Mouse (Mus musculus) hindbrain, embryonic 13.5 days (tissue): ENCODE results near the gene Chdh. TPM values are rescaled to one million over a fixed set of nuclear protein-coding genes. Genes with fewer than 3 reads are reported as not detected.

Experiments used
- ATAC-seq: fragments of 200-750 bp; cut with Nextera tagmentation; 2 replicates; pipeline ENCODE4 v1.8.0; 2017; ENCODE audit warnings: moderate TSS enrichment; ENCODE audit not compliant: low FRiP score
- H3K27ac ChIP-seq: fragments of 300-500 bp; sonication (generic); 2 replicates; pipeline ENCODE4 v1.5.1; 2015; ENCODE audit warnings: inconsistent platforms, mild to moderate bottlenecking, moderate library complexity
- H3K27me3 ChIP-seq: fragments of 300-500 bp; sonication (generic); 2 replicates; pipeline ENCODE4 v1.6.1; 2015; ENCODE audit warnings: mild to moderate bottlenecking, inconsistent platforms
- H3K36me3 ChIP-seq: fragments of 300-500 bp; sonication (generic); 2 replicates; pipeline ENCODE4 v1.6.1; 2015; ENCODE audit warnings: mild to moderate bottlenecking, inconsistent platforms
- H3K4me1 ChIP-seq: fragments of 300-500 bp; sonication (generic); replicated peaks from 2 replicates; pipeline ENCODE4 v1.6.1; 2015; ENCODE audit warnings: inconsistent platforms
- H3K4me2 ChIP-seq: fragments of 300-500 bp; sonication (generic); 2 replicates; pipeline ENCODE4 v1.6.1; 2015; ENCODE audit warnings: inconsistent platforms, mild to moderate bottlenecking, moderate library complexity
- H3K4me3 ChIP-seq: fragments of 300-500 bp; sonication (generic); 2 replicates; pipeline ENCODE4 v1.5.1; 2015; ENCODE audit warnings: mild to moderate bottlenecking, inconsistent platforms
- H3K9ac ChIP-seq: fragments of 300-500 bp; sonication (generic); 2 replicates; pipeline ENCODE4 v1.6.1; 2015; ENCODE audit warnings: mild to moderate bottlenecking, inconsistent platforms
- H3K9me3 ChIP-seq: fragments of 300-500 bp; sonication (generic); 2 replicates; pipeline ENCODE4 v1.6.1; 2016; ENCODE audit warnings: inconsistent platforms
- WGBS: fragments of 180-500 bp; shearing (Covaris S2); methylation state at CpG from one replicate; pipeline ENCODE4 v1.1.7; 2015; 5-methylcytosine and 5-hydroxymethylcytosine counted together
- polyA plus RNA-seq: library from polyadenylated mRNA; unstranded; fragments of >200 nt; fragmentation: Nextera tagmentation; extraction: Ambion mirVana; gene quantifications from 2 replicates; pipeline ENCODE4 v1.2.1, GENCODE M21; 2015

The Chdh gene
- polyA plus RNA-seq, 1 experiment from 2014 or later, result 0.48 TPM

DNA sequence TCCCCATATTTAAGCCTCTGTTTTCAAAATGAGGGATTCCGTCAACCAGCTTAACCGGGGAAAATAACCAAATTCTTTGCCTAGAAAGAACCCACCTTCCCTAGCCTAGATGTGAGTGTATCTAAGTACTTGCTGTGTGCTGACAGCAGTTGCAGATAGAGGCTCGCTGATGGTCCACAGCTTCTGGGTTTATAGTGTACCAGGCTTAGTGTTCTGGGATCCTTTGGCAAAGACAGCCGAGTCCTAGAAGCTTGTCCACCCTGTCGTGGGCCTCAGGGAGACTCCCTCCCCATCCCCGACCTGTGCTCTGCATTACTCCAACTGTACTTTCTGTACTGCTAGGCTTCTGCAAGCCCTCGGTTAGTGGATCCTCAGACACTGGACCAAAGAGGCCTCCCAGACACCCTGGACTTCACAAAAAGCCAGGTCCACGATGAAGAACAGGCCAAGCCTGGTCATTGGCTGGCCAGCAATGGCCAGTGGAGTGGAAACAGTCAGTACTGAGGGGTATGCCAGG, 36.9 kb downstream of the Chdh start:
- Histone ChIP-seq H3K9me3 (no peaks in the 10 kb centered on the region), H3K4me2 (no peak overlapping the region), H3K36me3 (peaks cover 24% of the 10 kb centered on the region), H3K4me1 (no peaks in the 10 kb centered on the region), H3K4me3 (no peak overlapping the region), H3K9ac (no peak overlapping the region), H3K27me3 (no peaks in the 10 kb centered on the region), H3K27ac (no peak overlapping the region)
- ATAC-seq, result no peak
- WGBS, result 86% methylated on average over 8 of the region's 8 CpGs

DNA sequence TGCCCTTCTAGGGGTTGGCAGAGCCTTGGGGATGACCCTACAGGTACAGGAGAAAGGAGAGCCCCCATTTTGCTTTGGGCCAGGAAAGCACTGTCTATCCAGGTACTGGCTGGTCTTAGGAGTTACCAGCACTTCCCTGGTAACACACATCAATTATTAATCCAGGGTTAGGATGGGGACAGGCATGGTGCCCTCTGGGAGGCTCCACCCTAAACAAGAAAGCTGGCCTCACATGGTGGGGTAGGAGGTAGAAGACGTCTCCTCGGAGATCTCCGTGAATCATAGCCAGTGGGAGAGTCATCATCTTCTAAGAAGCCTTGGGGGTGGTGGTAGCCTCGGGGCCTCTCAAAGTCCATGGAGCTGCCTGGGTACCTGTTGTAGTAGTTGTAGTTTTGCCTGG, 38.2 kb downstream of the Chdh start:
- H3K4me1 ChIP-seq, result no peaks in the 10 kb centered on the region
- H3K9ac ChIP-seq, result no peak overlapping the region
- H3K27ac ChIP-seq, result no peak overlapping the region
- ATAC-seq, result no peak
- H3K36me3 ChIP-seq, result peaks cover 25% of the 10 kb centered on the region
- 90% methylated on average over 4 of the region's 4 CpGs for WGBS
- H3K27me3 ChIP-seq, result no peaks in the 10 kb centered on the region
- no peak overlapping the region for H3K4me3 ChIP-seq
- H3K9me3 ChIP-seq, result no peaks in the 10 kb centered on the region
- H3K4me2 ChIP-seq, result no peak overlapping the region

DNA sequence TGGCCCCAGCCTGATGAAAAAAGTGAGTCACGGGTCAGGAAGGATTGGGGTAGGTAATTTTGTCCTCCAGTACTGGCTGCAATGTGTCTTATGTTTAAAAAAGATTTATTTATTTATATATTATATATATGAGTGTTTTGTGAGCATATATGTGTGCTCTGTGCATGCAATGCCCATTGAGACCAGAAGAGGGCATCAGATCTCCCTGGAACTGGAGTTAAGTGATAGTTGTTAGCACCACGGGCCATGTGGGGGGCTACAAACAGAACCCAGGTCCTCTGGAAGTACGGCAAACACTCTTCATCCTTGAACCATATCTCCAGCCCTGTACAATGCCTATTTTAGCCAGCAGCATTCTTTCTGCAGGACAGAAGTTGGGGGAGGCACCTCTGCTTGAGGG, 39.2 kb downstream of the Chdh start:
- Histone ChIP-seq H3K36me3 (peaks cover 21% of the 10 kb centered on the region), H3K9me3 (no peaks in the 10 kb centered on the region), H3K27me3 (no peaks in the 10 kb centered on the region), H3K27ac (no peak overlapping the region), H3K4me1 (no peaks in the 10 kb centered on the region), H3K9ac (no peak overlapping the region), H3K4me3 (no peak overlapping the region), H3K4me2 (no peak overlapping the region)
- WGBS, result 93% methylated on average over 3 of the region's 3 CpGs
- ATAC-seq, result no peak

DNA sequence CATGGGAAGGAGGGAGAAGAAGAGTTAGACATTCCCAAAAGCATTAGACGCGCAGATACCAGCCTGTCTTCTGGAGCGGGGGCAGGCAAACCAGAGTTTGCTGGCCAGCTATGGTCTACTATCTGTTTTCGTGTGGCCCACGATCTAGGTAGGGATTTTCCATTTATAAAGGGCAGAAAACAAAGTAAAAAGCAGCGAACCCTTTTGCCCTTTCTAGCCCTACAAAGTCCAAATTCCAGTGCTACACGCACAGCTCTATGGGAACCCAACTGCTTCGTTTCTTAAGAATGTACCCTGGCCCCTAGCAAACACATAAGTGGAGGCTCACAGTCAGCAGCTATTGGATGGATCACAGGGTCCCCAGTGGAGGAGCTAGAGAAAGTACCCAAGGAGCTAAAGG, 41.5 kb downstream of the Chdh start:
- 88% methylated on average over 8 of the region's 8 CpGs for WGBS
- H3K9ac ChIP-seq, result no peak overlapping the region
- no peaks in the 10 kb centered on the region for H3K4me1 ChIP-seq
- ATAC-seq, result no peak
- H3K9me3 ChIP-seq, result no peaks in the 10 kb centered on the region
- no peaks in the 10 kb centered on the region for H3K27me3 ChIP-seq
- H3K36me3 ChIP-seq, result peaks cover 14% of the 10 kb centered on the region; the same call in 1 of the 2 replicates
- H3K4me3 ChIP-seq, result no peak overlapping the region
- no peak overlapping the region for H3K4me2 ChIP-seq
- no peak overlapping the region for H3K27ac ChIP-seq

DNA sequence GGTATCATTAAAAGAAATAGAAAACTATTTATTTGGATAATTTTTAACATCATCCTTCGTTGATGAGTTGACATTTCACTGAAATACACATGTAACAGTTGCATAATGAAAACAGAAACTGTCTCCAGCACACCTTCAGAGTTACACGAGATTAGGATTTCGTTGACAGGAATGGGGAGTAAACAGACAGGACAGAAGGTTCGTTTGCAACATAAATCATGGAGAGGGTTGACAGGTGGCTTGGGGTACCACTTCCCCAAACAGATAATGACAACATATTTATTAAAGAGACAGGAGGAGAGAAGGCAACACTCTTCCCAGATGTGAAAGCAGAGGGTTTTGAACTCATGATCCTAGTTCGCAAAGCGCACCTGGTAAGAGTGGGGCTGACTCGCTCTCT, 46.1 kb downstream of the Chdh start:
- Histone ChIP-seq H3K27ac (no peak overlapping the region), H3K4me2 (no peak overlapping the region), H3K9ac (no peak overlapping the region), H3K4me3 (no peak overlapping the region), H3K9me3 (no peaks in the 10 kb centered on the region), H3K27me3 (no peaks in the 10 kb centered on the region), H3K4me1 (peaks cover 11% of the 10 kb centered on the region), H3K36me3 (0 out of 2 replicates have a peak, but pooled peaks cover 6% of the 10 kb centered on the region)
- WGBS, result 81% methylated on average over 7 of the region's 7 CpGs
- ATAC-seq, result no peak

DNA sequence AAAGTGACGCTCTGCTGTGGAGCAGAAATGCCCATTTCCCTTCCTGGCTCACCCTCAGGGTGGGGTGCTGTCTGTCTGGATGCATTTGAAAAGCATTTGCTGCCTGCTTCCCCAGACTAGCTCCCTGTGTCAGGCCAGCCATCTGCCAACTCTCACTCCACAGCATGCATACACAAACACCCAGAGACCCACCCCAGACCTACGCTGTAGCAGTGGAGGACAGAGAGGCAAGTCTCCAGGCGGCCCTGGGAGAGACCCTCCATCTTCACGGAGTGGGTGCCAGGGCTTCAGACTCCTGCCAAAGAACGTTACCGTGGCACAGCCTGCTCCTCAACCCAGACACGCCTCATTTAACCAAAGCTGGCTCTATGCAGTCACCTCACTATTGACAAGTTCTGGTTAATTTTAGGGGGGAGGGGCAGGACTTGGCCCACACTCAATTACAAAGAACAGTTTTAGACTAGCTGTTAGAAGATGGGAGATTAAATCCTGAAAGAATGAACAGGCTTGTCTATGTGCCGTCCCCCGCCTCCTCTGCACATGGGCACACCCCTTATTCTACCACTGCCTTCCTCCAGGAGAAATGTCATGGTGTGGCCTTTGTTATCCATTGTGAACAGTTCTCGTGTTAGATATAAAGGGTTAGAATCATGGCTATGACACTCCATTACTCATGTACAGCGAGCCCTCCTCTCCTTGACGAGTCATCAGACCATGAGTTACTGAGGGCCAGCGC, 47.4 kb downstream of the Chdh start:
- Histone ChIP-seq H3K36me3 (peaks cover 6% of the 10 kb centered on the region; the same call in 1 of the 2 replicates), H3K27ac (peak overlapping the region; percentile 64; the same call in 1 of the 2 replicates), H3K27me3 (no peaks in the 10 kb centered on the region), H3K4me2 (peak overlapping the region; percentile 8; the same call in 1 of the 2 replicates), H3K9me3 (no peaks in the 10 kb centered on the region), H3K4me1 (peaks cover 11% of the 10 kb centered on the region), H3K4me3 (no peak overlapping the region), H3K9ac (no peak overlapping the region)
- peak; percentile 95 for ATAC-seq
- WGBS, result 40% methylated on average over 13 of the region's 13 CpGs

DNA sequence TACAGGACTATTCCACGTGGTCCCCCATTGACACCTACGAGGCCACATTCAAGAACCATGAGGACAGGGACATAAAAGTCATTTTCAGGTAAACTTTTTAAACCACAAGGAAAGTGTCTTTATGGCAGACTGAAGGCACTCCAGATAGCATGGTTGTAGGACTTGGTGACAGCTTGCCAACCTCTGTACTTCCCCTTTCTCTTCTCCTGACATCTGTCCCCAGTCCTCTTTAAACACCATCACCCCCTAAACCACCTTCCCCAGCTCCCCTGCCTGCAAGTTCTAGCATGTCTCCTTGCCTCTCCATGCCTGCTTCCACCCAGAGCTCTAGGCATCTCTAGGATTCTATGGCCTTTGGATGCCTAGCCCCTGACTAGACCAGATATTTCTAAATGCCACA, 56.0 kb downstream of the Chdh start:
- H3K9ac ChIP-seq, result no peak overlapping the region
- H3K4me1 ChIP-seq, result no peaks in the 10 kb centered on the region
- H3K36me3 ChIP-seq, result peaks cover 3% of the 10 kb centered on the region; the same call in 1 of the 2 replicates
- no peak overlapping the region for H3K4me2 ChIP-seq
- no peak overlapping the region for H3K27ac ChIP-seq
- no peaks in the 10 kb centered on the region for H3K9me3 ChIP-seq
- no peak overlapping the region for H3K4me3 ChIP-seq
- 92% methylated on average over 2 of the region's 2 CpGs for WGBS
- no peaks in the 10 kb centered on the region for H3K27me3 ChIP-seq
- ATAC-seq, result no peak

DNA sequence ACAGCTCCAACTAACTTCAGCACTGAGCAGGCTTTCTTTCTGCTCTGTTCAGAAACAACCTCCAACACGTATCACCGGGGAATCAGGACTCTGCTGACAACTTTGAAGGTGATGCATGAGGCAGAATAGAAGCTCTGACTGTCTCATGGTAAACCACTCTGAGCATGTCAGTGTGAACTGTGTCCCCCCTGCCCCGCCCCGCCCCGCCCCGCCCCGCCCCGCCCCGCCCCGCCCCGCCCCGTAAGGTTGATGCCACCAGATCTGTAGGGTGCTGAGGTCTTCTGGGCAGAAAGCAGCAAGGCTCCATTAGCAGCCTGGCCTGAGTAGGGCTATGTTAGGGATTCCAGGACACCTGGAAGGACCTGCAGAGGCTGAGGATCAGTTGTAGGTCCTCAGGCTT, 57.9 kb downstream of the Chdh start:
- Histone ChIP-seq H3K27ac (no peak overlapping the region), H3K27me3 (no peaks in the 10 kb centered on the region), H3K9me3 (no peaks in the 10 kb centered on the region), H3K4me2 (no peak overlapping the region), H3K4me1 (no peaks in the 10 kb centered on the region), H3K36me3 (peaks cover 16% of the 10 kb centered on the region), H3K9ac (no peak overlapping the region), H3K4me3 (no peak overlapping the region)
- no peak for ATAC-seq
- 89% methylated on average over 12 of the region's 12 CpGs for WGBS

DNA sequence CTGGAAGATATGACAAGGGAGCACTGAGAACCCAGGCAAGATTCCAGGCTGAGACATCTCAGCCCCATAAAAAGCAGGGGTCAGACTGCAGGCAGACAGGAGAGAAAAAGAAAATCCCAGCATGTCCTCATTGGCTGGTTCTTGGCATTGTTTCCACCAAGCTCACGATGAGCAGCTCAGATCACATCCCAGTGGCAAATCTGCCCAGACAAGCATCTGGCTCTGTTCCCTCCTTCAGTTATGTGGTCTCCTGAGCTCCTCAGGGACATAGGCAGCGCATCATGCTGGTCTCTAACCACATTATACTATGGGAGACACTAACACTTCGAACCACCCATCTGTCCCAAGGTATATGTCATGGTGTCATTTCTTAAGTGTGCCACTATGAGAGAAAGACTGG, 59.7 kb downstream of the Chdh start:
- Histone ChIP-seq H3K4me1 (no peaks in the 10 kb centered on the region), H3K27ac (no peak overlapping the region), H3K9ac (no peak overlapping the region), H3K27me3 (no peaks in the 10 kb centered on the region), H3K9me3 (no peaks in the 10 kb centered on the region), H3K4me2 (no peak overlapping the region), H3K4me3 (no peak overlapping the region), H3K36me3 (peaks cover 22% of the 10 kb centered on the region)
- ATAC-seq, result no peak
- WGBS, result 85% methylated on average over 3 of the region's 3 CpGs

DNA sequence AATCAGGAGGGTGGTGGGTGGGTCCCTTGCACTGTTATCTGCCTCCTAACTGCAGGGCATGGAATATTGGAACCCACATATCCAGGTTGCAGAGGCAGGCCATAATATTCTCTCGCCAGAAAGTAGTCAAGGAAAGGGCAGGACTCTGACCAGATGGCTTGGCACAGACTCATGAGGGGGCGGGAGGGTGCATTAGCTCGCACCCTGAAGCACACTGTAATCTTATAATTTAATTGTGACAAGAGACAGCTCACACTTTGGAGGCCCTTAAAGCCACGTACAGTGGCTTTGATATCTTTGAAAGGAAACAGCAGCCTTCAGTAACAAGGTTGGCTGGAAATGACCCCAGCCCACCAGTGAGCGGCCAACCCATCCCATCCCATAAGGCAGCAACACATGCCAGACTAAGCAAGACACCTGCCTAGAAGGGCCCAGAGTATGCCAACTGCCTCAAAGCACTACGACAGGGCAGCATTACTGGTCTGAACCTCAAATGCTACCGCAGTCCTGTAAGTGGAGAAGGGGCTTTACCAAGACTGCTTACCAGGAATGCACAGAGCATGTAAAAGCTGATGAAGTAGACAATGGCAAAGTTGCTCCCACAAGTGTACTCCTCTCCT, 66.6 kb downstream of the Chdh start:
- peaks cover 46% of the 10 kb centered on the region for H3K36me3 ChIP-seq
- ATAC-seq, result no peak
- H3K4me3 ChIP-seq, result no peak overlapping the region
- H3K9ac ChIP-seq, result no peak overlapping the region
- no peaks in the 10 kb centered on the region for H3K27me3 ChIP-seq
- no peak overlapping the region for H3K27ac ChIP-seq
- WGBS, result 87% methylated on average over 7 of the region's 7 CpGs
- H3K9me3 ChIP-seq, result no peaks in the 10 kb centered on the region
- 0 out of 2 replicates have a peak, but pooled peaks cover 4% of the 10 kb centered on the region for H3K4me1 ChIP-seq
- no peak overlapping the region for H3K4me2 ChIP-seq

DNA sequence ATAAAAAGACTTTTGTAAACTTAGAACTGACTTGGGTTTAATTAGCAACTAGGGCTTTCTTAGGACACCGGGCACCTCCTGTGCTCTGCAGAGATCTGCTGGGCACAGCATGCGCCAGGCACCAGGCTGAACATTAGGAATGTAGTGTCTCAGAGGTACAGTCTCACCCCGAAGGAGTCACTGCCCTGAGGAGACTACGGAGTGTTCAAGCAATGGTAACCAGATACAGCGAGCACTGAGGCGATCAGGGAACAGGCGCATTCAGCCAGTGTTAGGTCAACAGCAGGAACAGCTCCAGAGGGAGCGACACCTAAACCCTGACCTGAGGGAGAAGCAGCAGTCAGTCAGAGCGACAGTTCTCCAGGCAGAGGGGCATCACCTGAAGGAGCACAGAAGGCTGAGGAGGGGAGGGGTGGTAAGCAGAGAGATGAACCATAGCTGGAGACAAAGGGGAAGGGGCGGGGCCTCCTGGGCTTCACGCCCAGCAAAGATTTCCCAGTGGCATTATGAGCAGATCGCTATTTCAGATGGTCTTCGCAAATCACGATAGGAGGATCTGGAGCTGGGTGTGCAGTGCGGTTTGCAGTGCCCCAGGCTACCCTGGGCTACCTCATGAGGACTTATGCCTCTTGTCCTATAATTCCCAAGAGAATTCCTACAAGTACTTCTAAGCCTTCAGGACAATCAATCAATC, 69.4 kb downstream of the Chdh start:
- Histone ChIP-seq H3K4me1 (0 out of 2 replicates have a peak, but pooled peaks cover 4% of the 10 kb centered on the region), H3K4me3 (no peak overlapping the region), H3K36me3 (peaks cover 43% of the 10 kb centered on the region), H3K9ac (no peak overlapping the region), H3K9me3 (peaks cover 5% of the 10 kb centered on the region; the same call in 1 of the 2 replicates), H3K4me2 (no peak overlapping the region), H3K27ac (no peak overlapping the region), H3K27me3 (no peaks in the 10 kb centered on the region)
- 78% methylated on average over 15 of the region's 15 CpGs for WGBS
- no peak for ATAC-seq

DNA sequence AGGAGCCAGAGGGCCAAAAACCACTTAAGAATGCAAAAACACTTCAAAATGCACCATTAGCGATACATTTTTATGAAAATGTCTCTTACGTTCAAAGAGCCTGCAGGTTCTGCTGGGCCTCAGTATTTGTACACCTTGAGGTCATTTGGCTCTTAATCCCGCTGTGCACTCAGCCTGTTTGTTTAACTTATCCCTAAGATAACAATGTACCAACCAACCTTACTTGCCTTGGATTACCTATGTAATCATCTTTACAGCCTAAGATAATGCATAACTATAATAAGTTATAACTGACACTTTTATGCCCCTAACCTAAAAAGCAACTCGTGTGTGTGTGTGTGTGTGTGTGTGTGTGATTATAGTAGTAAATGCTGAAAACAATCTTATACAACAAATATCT, 70.9 kb downstream of the Chdh start:
- Histone ChIP-seq H3K27ac (no peak overlapping the region), H3K9ac (no peak overlapping the region), H3K27me3 (no peaks in the 10 kb centered on the region), H3K4me3 (no peak overlapping the region), H3K36me3 (peaks cover 28% of the 10 kb centered on the region), H3K4me1 (0 out of 2 replicates have a peak, but pooled peaks cover 4% of the 10 kb centered on the region), H3K4me2 (no peak overlapping the region), H3K9me3 (peaks cover 5% of the 10 kb centered on the region; the same call in 1 of the 2 replicates)
- ATAC-seq, result no peak
- 88% methylated on average over 4 of the region's 4 CpGs for WGBS
